Mouse (Mus musculus) midbrain, embryonic 11.5 days (tissue): ENCODE results near the gene Zfp518b. TPM values are rescaled to one million over a fixed set of nuclear protein-coding genes. Genes with fewer than 3 reads are reported as not detected.

Source experiments
- ATAC-seq: fragments of 200-750 bp; cut with Nextera tagmentation; 2 replicates; pipeline ENCODE4 v1.8.0; 2017; ENCODE audit warnings: moderate TSS enrichment, moderate library complexity; ENCODE audit not compliant: low FRiP score
- DNase-seq: peaks from one replicate; pipeline ENCODE4 v3.0.0; 2015; ENCODE audit warnings: low spot score; ENCODE audit errors: missing footprints
- H3K27ac ChIP-seq: fragments of 300-500 bp; sonication (generic); 2 replicates; pipeline ENCODE4 v1.5.1; 2014; ENCODE audit warnings: low read depth, low read length
- H3K27me3 ChIP-seq: fragments of 300-500 bp; sonication (generic); 2 replicates; pipeline ENCODE4 v1.6.1; 2014; ENCODE audit warnings: mild to moderate bottlenecking, low read length, moderate library complexity, mixed read lengths; ENCODE audit not compliant: control insufficient read depth, insufficient read depth
- H3K36me3 ChIP-seq: fragments of 300-500 bp; sonication (generic); 2 replicates; pipeline ENCODE4 v1.6.1; 2014; ENCODE audit warnings: mild to moderate bottlenecking, low read length, moderate library complexity, mixed read lengths; ENCODE audit not compliant: control insufficient read depth, insufficient read depth
- H3K4me1 ChIP-seq: fragments of 300-500 bp; sonication (generic); 2 replicates; pipeline ENCODE4 v1.6.1; 2014; ENCODE audit warnings: low read length; ENCODE audit not compliant: control insufficient read depth, insufficient read depth
- H3K4me2 ChIP-seq: fragments of 300-500 bp; sonication (generic); 2 replicates; pipeline ENCODE4 v1.6.1; 2014; ENCODE audit warnings: mild to moderate bottlenecking, moderate library complexity
- H3K4me3 ChIP-seq: fragments of 300-500 bp; sonication (generic); 2 replicates; pipeline ENCODE4 v1.5.1; 2014; ENCODE audit warnings: low read depth, low read length
- H3K9ac ChIP-seq: fragments of 300-500 bp; sonication (generic); 2 replicates; pipeline ENCODE4 v1.6.1; 2014; ENCODE audit warnings: low read length
- H3K9me3 ChIP-seq: fragments of 300-500 bp; sonication (generic); 2 replicates; pipeline ENCODE4 v1.6.1; 2016; ENCODE audit warnings: low read length; ENCODE audit not compliant: control insufficient read depth
- WGBS: fragments of 180-500 bp; shearing (Covaris S2); extraction: QIAGEN DNeasy Blood & Tissue Kit; methylation state at CpG from one replicate; pipeline ENCODE4 v1.1.7; 2014; 5-methylcytosine and 5-hydroxymethylcytosine counted together
- polyA plus RNA-seq: library from polyadenylated mRNA; unstranded; fragments of >200 nt; fragmentation: Nextera tagmentation; extraction: Ambion mirVana; gene quantifications from 2 replicates; pipeline ENCODE4 v1.2.1, GENCODE M21; 2014

Gene Zfp518b
- 39.9 and 42.1 TPM in 2 replicates for polyA plus RNA-seq

DNA sequence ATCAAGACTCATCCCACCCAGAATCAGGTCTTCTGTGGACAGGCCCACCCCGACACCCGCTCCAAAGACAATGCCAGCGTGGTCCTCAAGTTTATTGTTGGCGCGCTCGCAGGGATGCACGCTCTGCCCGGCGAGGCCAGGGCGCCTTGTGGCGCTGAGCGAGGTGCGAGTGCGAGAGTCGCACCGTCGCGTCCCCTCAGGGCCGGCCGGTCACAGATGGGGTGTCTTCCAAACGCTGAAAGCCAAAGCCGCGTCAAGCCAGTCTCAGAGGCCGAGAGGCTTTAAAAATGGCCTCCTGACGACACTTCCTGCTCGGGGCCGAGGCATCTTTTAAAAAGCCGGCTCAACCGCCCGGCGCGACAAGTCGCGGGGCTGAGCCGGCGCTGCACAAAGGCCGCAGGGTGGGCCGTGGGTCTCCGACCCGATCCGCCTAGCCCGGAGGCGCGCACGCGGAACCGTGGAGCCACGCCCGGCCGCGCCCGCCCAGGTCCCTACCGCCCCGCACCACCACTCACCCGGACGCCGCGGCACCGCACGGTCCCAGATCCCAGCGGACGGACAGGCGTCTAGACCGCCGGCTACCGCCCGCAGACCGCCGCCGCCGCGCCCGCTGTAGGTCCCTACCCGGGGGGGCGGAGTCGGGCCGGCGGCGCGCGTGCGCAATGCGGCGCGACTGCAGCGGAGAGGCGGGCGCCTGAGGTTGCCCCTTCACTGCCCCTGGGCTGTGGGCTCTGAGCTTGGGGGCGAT lies at the start of gene Zfp518b:
Gene Zfp518b, minus strand, starts transcription at position 663 of the 748 bp plus-strand sequence.
- peaks cover 26% of the 10 kb centered on the region for H3K36me3 ChIP-seq
- H3K4me3 ChIP-seq, result peak within 1 kb of the TSS; percentile 78
- H3K9ac ChIP-seq, result peak within 1 kb of the TSS; percentile 97
- H3K4me2 ChIP-seq, result peak within 1 kb of the TSS; percentile 72
- H3K27me3 ChIP-seq, result no peaks in the 10 kb centered on the region
- under 1% methylated on average over 82 of the region's 89 CpGs for WGBS
- H3K27ac ChIP-seq, result peak within 1 kb of the TSS; percentile 88
- peaks cover 12% of the 10 kb centered on the region for H3K4me1 ChIP-seq
- no peaks in the 10 kb centered on the region for H3K9me3 ChIP-seq
- ATAC-seq, result peak; percentile 95
- peak; percentile 98 for DNase-seq

GRCm38 (mm10) chr5:38708940-38709581 lies 24.4 kb upstream of the Zfp518b start:
- Histone ChIP-seq H3K4me2 (no peak overlapping the region), H3K27me3 (no peaks in the 10 kb centered on the region), H3K9me3 (no peaks in the 10 kb centered on the region), H3K36me3 (no peaks in the 10 kb centered on the region), H3K27ac (no peak overlapping the region), H3K4me3 (no peak overlapping the region), H3K4me1 (no peaks in the 10 kb centered on the region), H3K9ac (no peak overlapping the region)
- ATAC-seq (no peak), DNase-seq (no peak)
- WGBS, result 76% methylated on average over 11 of the region's 11 CpGs

DNA sequence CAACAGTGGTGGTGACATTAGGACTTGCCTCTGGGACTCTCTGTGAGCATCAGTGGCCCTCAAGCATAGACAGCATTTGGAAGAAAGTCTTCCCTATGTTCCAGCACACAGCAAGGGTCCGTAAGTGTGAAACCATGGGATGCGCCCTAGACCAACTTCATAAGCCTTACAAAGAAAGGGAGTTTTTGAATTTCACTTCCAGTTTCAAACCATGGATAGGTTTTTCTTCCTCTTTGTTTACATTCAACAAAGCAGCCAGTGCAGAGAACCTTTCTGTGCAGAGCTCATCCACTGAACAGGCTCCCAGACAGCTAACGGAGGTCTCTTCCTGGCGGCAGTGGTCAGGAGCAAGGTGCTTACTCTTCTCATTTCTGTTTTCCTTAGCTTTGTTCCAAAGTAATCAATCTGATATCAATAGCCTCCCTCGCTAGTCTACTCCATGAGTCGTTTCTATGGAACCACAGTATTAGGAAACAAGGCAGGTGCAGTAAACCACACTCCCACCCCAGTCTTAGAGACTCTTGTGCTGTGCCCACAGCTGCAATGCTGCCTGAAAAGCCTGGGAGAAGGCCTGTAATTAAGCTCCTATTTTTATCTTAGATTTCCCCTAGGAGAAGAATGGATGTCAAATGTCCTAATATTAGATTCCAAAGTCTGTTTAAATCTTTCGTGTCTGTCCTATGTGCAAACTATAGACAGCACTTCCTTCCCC lies 22.9 kb upstream of the Zfp518b start:
- H3K4me2 ChIP-seq, result no peak overlapping the region
- WGBS, result 84% methylated on average over 7 of the region's 7 CpGs
- H3K36me3 ChIP-seq, result no peaks in the 10 kb centered on the region
- no peak for DNase-seq
- H3K9me3 ChIP-seq, result no peaks in the 10 kb centered on the region
- H3K4me1 ChIP-seq, result no peaks in the 10 kb centered on the region
- no peak for ATAC-seq
- H3K9ac ChIP-seq, result no peak overlapping the region
- H3K27ac ChIP-seq, result no peak overlapping the region
- H3K4me3 ChIP-seq, result no peak overlapping the region
- H3K27me3 ChIP-seq, result no peaks in the 10 kb centered on the region

- Histone ChIP-seq H3K4me2 (no peak overlapping the region), H3K27me3 (no peaks in the 10 kb centered on the region), H3K4me3 (no peak overlapping the region), H3K9ac (no peak overlapping the region), H3K36me3 (no peaks in the 10 kb centered on the region), H3K4me1 (no peaks in the 10 kb centered on the region), H3K9me3 (no peaks in the 10 kb centered on the region), H3K27ac (no peak overlapping the region)
- 88% methylated on average over 6 of the region's 6 CpGs for WGBS
- DNase-seq (no peak), ATAC-seq (no peak)
Observed at GRCm38 (mm10) chr5:38702941-38703340, 18.3 kb upstream of the Zfp518b start.

GRCm38 (mm10) chr5:38702091-38702490 lies 17.5 kb upstream of the Zfp518b start:
- no peaks in the 10 kb centered on the region for H3K36me3 ChIP-seq
- 71% methylated on average over 2 of the region's 2 CpGs for WGBS
- H3K9me3 ChIP-seq, result no peaks in the 10 kb centered on the region
- no peak overlapping the region for H3K4me3 ChIP-seq
- H3K9ac ChIP-seq, result no peak overlapping the region
- H3K27me3 ChIP-seq, result no peaks in the 10 kb centered on the region
- no peak for DNase-seq
- H3K4me1 ChIP-seq, result no peaks in the 10 kb centered on the region
- ATAC-seq, result no peak
- H3K4me2 ChIP-seq, result no peak overlapping the region
- H3K27ac ChIP-seq, result no peak overlapping the region

- DNase-seq (no peak), ATAC-seq (no peak)
- Histone ChIP-seq H3K36me3 (no peaks in the 10 kb centered on the region), H3K4me1 (no peaks in the 10 kb centered on the region), H3K4me2 (no peak overlapping the region), H3K9me3 (no peaks in the 10 kb centered on the region), H3K27me3 (no peaks in the 10 kb centered on the region), H3K9ac (no peak overlapping the region), H3K4me3 (no peak overlapping the region), H3K27ac (no peak overlapping the region)
- 77% methylated on average over 5 of the region's 5 CpGs for WGBS
Observed at GRCm38 (mm10) chr5:38698466-38698865, 13.8 kb upstream of the Zfp518b start.

DNA sequence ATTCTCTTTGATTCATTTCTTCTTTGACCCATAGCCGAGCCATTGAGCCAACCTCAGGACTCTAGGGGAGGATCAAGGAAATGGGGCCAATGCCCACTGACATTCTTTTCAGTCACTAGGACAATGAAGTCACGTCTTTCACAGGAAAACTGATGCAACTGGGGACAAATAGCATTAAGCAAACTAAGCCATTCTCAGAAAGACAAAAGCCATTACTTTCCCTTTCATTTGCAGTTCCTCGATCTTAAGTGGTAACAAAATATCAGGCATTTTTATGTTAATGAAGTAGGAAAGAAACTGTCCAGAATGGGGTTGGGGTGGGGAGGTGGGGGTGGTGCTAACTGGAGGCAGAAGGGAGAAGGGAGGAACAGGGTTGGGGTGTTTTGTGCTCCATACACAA lies 13.4 kb upstream of the Zfp518b start:
- no peak overlapping the region for H3K27ac ChIP-seq
- DNase-seq (no peak), ATAC-seq (no peak)
- H3K9me3 ChIP-seq, result no peaks in the 10 kb centered on the region
- no peak overlapping the region for H3K9ac ChIP-seq
- H3K4me3 ChIP-seq, result no peak overlapping the region
- H3K4me1 ChIP-seq, result no peaks in the 10 kb centered on the region
- H3K4me2 ChIP-seq, result no peak overlapping the region
- WGBS, result 30% methylated on average over 3 of the region's 3 CpGs
- no peaks in the 10 kb centered on the region for H3K27me3 ChIP-seq
- H3K36me3 ChIP-seq, result no peaks in the 10 kb centered on the region

- no peaks in the 10 kb centered on the region for H3K36me3 ChIP-seq
- H3K27ac ChIP-seq, result no peak overlapping the region
- DNase-seq, result no peak
- WGBS, result 64% methylated on average over 8 of the region's 8 CpGs
- no peak overlapping the region for H3K4me2 ChIP-seq
- H3K4me1 ChIP-seq, result no peaks in the 10 kb centered on the region
- no peak overlapping the region for H3K9ac ChIP-seq
- H3K27me3 ChIP-seq, result no peaks in the 10 kb centered on the region
- no peak overlapping the region for H3K4me3 ChIP-seq
- H3K9me3 ChIP-seq, result no peaks in the 10 kb centered on the region
- ATAC-seq, result no peak
Observed at GRCm38 (mm10) chr5:38696616-38697375, 12.2 kb upstream of the Zfp518b start.
